Mouse (Mus musculus): ENCODE results near the gene Pth2r.
A peak's percentile ranks its signal among the peaks of the same experiment; 100 is the strongest.

DNA sequence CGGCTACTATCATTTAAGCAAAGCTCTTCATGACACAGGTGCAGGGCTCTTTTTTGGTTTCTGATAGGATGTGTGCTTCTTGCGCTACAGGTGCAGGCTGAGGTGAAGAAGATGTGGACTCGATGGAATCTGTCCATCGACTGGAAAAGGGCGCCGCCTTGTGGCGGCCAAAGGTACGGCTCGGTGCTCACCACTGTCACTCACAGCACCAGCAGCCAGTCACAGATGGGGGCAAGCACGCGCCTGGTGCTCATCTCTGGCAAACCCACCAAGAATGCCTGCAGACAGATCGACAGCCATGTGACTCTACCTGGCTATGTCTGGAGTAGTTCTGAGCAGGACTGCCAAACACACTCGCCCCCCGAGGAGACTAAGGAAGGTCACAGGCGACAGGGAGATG, 106.5 kb downstream of the Pth2r start:
- peak; percentile 82 for TF ChIP-seq CTCF (IDR thresholded peaks at IDR 0.05; ENCODE audit: low read depth, low read length)
- no peak for TF ChIP-seq EP300 (IDR thresholded peaks at IDR 0.05; ENCODE audit: insufficient read depth, low read depth, low read length)
- TF ChIP-seq POLR2A (IDR thresholded peaks at IDR 0.05; ENCODE audit: insufficient read depth, low read length): no peak

Data from ES-Bruce4 (cell line).